Mouse (Mus musculus) bone marrow macrophage, adult 2 months (primary cell): ENCODE results near the gene Btnl1. TPM values are rescaled to one million over a fixed set of nuclear protein-coding genes. Genes with fewer than 3 reads are reported as not detected.

ENCODE experiments used
- H3K27ac ChIP-seq: 2 replicates; pipeline ENCODE4 v1.5.1; 2012; ENCODE audit warnings: low read depth, low read length; ENCODE audit not compliant: insufficient read depth
- H3K4me1 ChIP-seq: 2 replicates; pipeline ENCODE4 v1.6.1; 2012; ENCODE audit warnings: low read length; ENCODE audit not compliant: control insufficient read depth, insufficient read depth
- H3K4me3 ChIP-seq: 2 replicates; pipeline ENCODE4 v1.5.1; 2012; ENCODE audit warnings: mild to moderate bottlenecking, low read length, moderate library complexity; ENCODE audit not compliant: insufficient read depth
- CTCF ChIP-seq: IDR thresholded peaks from 2 replicates; pipeline ENCODE4 v1.5.1; 2012; ENCODE audit warnings: low read depth, mild to moderate bottlenecking, low read length, moderate library complexity
- POLR2A ChIP-seq: IDR thresholded peaks from 2 replicates; pipeline ENCODE4 v1.6.1; 2012; ENCODE audit warnings: mild to moderate bottlenecking, low read depth, low read length, borderline replicate concordance
- polyA plus RNA-seq: library from polyadenylated mRNA; stranded (reverse); fragments of >200 nt; gene quantifications from 2 replicates; pipeline ENCODE4 v1.2.4, GENCODE M21; 2012; ENCODE audit not compliant: missing spikeins, insufficient read depth, insufficient read length

Btnl1 gene
- polyA plus RNA-seq = not detected in 2 replicates

- Histone ChIP-seq H3K27ac (no peak within 1 kb of the TSS), H3K4me3 (no peak within 1 kb of the TSS), H3K4me1 (peaks cover 7% of the 10 kb centered on the region)
- TF ChIP-seq CTCF (no peak), POLR2A (no peak)
Observed at GRCm38 (mm10) chr17:34376847-34377246, at the start of gene Btnl1. Btnl1 (plus strand) TSS chr17:34377132.

- TF ChIP-seq CTCF (no peak), POLR2A (no peak)
- Histone ChIP-seq H3K4me1 (no peaks in the 10 kb centered on the region; the same call in 1 of the 2 replicates), H3K4me3 (no peak overlapping the region), H3K27ac (no peak overlapping the region)
Observed at GRCm38 (mm10) chr17:34329807-34330206, 47.1 kb upstream of the Btnl1 start.

GRCm38 (mm10) chr17:34331200-34331599 lies 45.7 kb upstream of the Btnl1 start:
- H3K27ac ChIP-seq = no peak overlapping the region
- H3K4me1 ChIP-seq = peaks cover 13% of the 10 kb centered on the region

GRCm38 (mm10) chr17:34340619-34341402 lies 36.1 kb upstream of the Btnl1 start:
- Histone ChIP-seq H3K27ac (no peak overlapping the region), H3K4me1 (peaks cover 28% of the 10 kb centered on the region), H3K4me3 (no peak overlapping the region)
- TF ChIP-seq POLR2A (no peak), CTCF (no peak)

More at GRCm38 (mm10) chr17:34331200-34331599, 45.7 kb upstream of the Btnl1 start:
- no peak overlapping the region for H3K4me3 ChIP-seq
- TF ChIP-seq CTCF = no peak

- no peak for TF ChIP-seq POLR2A
- no peak for TF ChIP-seq CTCF
- Histone ChIP-seq H3K4me3 (no peak overlapping the region), H3K4me1 (peaks cover 39% of the 10 kb centered on the region), H3K27ac (no peak overlapping the region)
Observed at GRCm38 (mm10) chr17:34344882-34345281, 32.0 kb upstream of the Btnl1 start.

GRCm38 (mm10) chr17:34345486-34345885 lies 31.4 kb upstream of the Btnl1 start:
- no peak for TF ChIP-seq POLR2A
- TF ChIP-seq CTCF = no peak
- no peak overlapping the region for H3K27ac ChIP-seq
- H3K4me3 ChIP-seq = no peak overlapping the region
- peaks cover 39% of the 10 kb centered on the region for H3K4me1 ChIP-seq

- Histone ChIP-seq H3K27ac (no peak overlapping the region), H3K4me3 (no peak overlapping the region), H3K4me1 (peaks cover 35% of the 10 kb centered on the region)
- no peak for TF ChIP-seq CTCF
- no peak for TF ChIP-seq POLR2A
Observed at GRCm38 (mm10) chr17:34346041-34346440, 30.9 kb upstream of the Btnl1 start.

- TF ChIP-seq CTCF (no peak), POLR2A (no peak)
- H3K4me3 ChIP-seq = no peak overlapping the region
- H3K4me1 ChIP-seq = peaks cover 24% of the 10 kb centered on the region
- peak overlapping the region; percentile 44 for H3K27ac ChIP-seq
Observed at GRCm38 (mm10) chr17:34347606-34348308, 29.2 kb upstream of the Btnl1 start.

- no peak overlapping the region for H3K27ac ChIP-seq
- H3K4me1 ChIP-seq = peaks cover 27% of the 10 kb centered on the region
- no peak overlapping the region for H3K4me3 ChIP-seq
- TF ChIP-seq CTCF (peak; percentile 39; the same call in 1 of the 2 replicates), POLR2A (no peak)
Observed at GRCm38 (mm10) chr17:34349429-34349828, 27.5 kb upstream of the Btnl1 start.

GRCm38 (mm10) chr17:34354539-34354938 lies 22.4 kb upstream of the Btnl1 start, which contains the start of gene Btnl2:
Btnl2 (plus strand) TSS chr17:34354822.
- Histone ChIP-seq H3K27ac (peak within 1 kb of the TSS; percentile 76), H3K4me3 (no peak within 1 kb of the TSS), H3K4me1 (peaks cover 19% of the 10 kb centered on the region)
- no peak for TF ChIP-seq CTCF
- TF ChIP-seq POLR2A = no peak
